Mouse (Mus musculus): Measurements from ENCODE around the gene Sult2b1. TPM values are rescaled to one million over a fixed set of nuclear protein-coding genes. Genes with fewer than 3 reads are reported as not detected.

Gene Sult2b1
- total RNA-seq, 2 experiments from 2014 or later = 0.46 TPM; not detected in 1

Other genes with a start within 250 kb of the Sult2b1 start
- under 1 TPM in 1 of 2 experiments, not detected in 1; 0.39 TPM for gene Hsd17b14, start 229.8 kb downstream of the Sult2b1 start, total RNA-seq (2023)
- 10 to 100 TPM; 64.9 to 67.0 TPM for gene Bcat2, start 214.5 kb downstream of the Sult2b1 start, total RNA-seq (2023)
- gene Fgf21, start 169.2 kb downstream of the Sult2b1 start, total RNA-seq (2023) = not detected
- gene Fut1, start 167.4 kb downstream of the Sult2b1 start, total RNA-seq (2023) = not detected
- gene Izumo1, start 162.9 kb downstream of the Sult2b1 start, total RNA-seq (2023) = under 1 TPM in 1 of 2 experiments, not detected in 1; 0.36 TPM
- gene Rasip1, start 157.2 kb downstream of the Sult2b1 start, total RNA-seq (2023) = under 1 TPM; 0.45 to 0.49 TPM
- not detected for gene Mamstr, start 144.7 kb downstream of the Sult2b1 start, total RNA-seq (2023)
- not detected for gene Fut2, start 118.3 kb downstream of the Sult2b1 start, total RNA-seq (2023)
- gene Ntn5, start 100.6 kb downstream of the Sult2b1 start, total RNA-seq (2023) = not detected
- not detected for gene Sec1, start 90.3 kb downstream of the Sult2b1 start, total RNA-seq (2023)
- gene Car11, start 84.8 kb downstream of the Sult2b1 start, total RNA-seq (2023) = not detected
- 10 to 100 TPM in 1 of 2 experiments, 1 to 10 TPM in 1; 8.5 to 11.4 TPM for gene Dbp, start 79.6 kb downstream of the Sult2b1 start, total RNA-seq (2023)
- 1,000 to 10,000 TPM; 1,433 to 1,476 TPM for gene Rpl18, start 69.2 kb downstream of the Sult2b1 start, total RNA-seq (2023)
- 10 to 100 TPM; 48.8 to 50.4 TPM for gene Sphk2, start 66.7 kb downstream of the Sult2b1 start, total RNA-seq (2023)
- under 1 TPM; 0.58 to 0.67 TPM for gene Fam83e, start 63.5 kb downstream of the Sult2b1 start, total RNA-seq (2023)
- not detected for gene Spaca4, start 58.9 kb downstream of the Sult2b1 start, total RNA-seq (2023)
- gene Lmtk3, start 931 bp downstream of the Sult2b1 start, total RNA-seq (2023) = not detected
- gene Cyth2, start 29.9 kb upstream of the Sult2b1 start, total RNA-seq (2023) = 100 to 1,000 TPM; 104 to 114 TPM
- under 1 TPM; 0.58 to 0.88 TPM for gene Kcnj14, start 40.1 kb upstream of the Sult2b1 start, total RNA-seq (2023)
- gene Grwd1, start 46.3 kb upstream of the Sult2b1 start, total RNA-seq (2023) = 1 to 10 TPM; 9.1 to 9.8 TPM
- 100 to 1,000 TPM in 1 of 2 experiments, 10 to 100 TPM in 1; 89.1 to 104 TPM for gene Kdelr1, start 88.1 kb upstream of the Sult2b1 start, total RNA-seq (2023)
- under 1 TPM; 0.30 to 0.42 TPM for gene Grin2d, start 93.7 kb upstream of the Sult2b1 start, total RNA-seq (2023)
- not detected for gene Syngr4, start 112.0 kb upstream of the Sult2b1 start, total RNA-seq (2023)
- 1 to 10 TPM; 7.7 to 9.3 TPM for gene Tmem143, start 112.3 kb upstream of the Sult2b1 start, total RNA-seq (2023)
- 100 to 1,000 TPM; 594 to 671 TPM for gene Emp3, start 136.7 kb upstream of the Sult2b1 start, total RNA-seq (2023)
- 1 to 10 TPM; 3.0 to 3.4 TPM for gene Ccdc114, start 139.4 kb upstream of the Sult2b1 start, total RNA-seq (2023)
- not detected for gene Abcc6, start 245.6 kb upstream of the Sult2b1 start, total RNA-seq (2023)
- 10 to 100 TPM; 22.6 to 24.9 TPM for gene Nomo1, start 249.0 kb upstream of the Sult2b1 start, total RNA-seq (2023)